Mouse (Mus musculus): ENCODE measurements around the gene Tesmin. TPM values are rescaled to one million over a fixed set of nuclear protein-coding genes. Genes with fewer than 3 reads are reported as not detected.

Tesmin gene
- polyA plus RNA-seq, 1 experiment from 2014 or later, result 0.37 TPM

GRCm38 (mm10) chr19:3376966-3377715, 11.5 kb upstream of the Tesmin start:
- no peaks in the 10 kb centered on the region for H3K27me3 ChIP-seq (ENCODE audit: control insufficient read depth, insufficient read depth, low read length)
- H3K27ac ChIP-seq (replicated peaks; ENCODE audit: low read depth, low read length), result no peak overlapping the region
- H3K4me1 ChIP-seq (ENCODE audit: control insufficient read depth, insufficient read depth, low read length), result no peaks in the 10 kb centered on the region
- no peak overlapping the region for H3K9ac ChIP-seq (replicated peaks; ENCODE audit: low read length)
- ATAC-seq (ENCODE audit: low FRiP score, low TSS enrichment) (no peak), DNase-seq (no peak)
- H3K4me3 ChIP-seq (replicated peaks; ENCODE audit: low read depth, low read length), result no peak overlapping the region
- 33% methylated on average over 4 of the region's 4 CpGs for WGBS
- H3K9me3 ChIP-seq (ENCODE audit: control insufficient read depth, low read length), result no peaks in the 10 kb centered on the region
- no peak overlapping the region for H3K4me2 ChIP-seq (ENCODE audit: low read length)
- peaks cover 3% of the 10 kb centered on the region; the same call in 1 of the 2 replicates for H3K36me3 ChIP-seq (ENCODE audit: control insufficient read depth, insufficient read depth, low read length)

DNA sequence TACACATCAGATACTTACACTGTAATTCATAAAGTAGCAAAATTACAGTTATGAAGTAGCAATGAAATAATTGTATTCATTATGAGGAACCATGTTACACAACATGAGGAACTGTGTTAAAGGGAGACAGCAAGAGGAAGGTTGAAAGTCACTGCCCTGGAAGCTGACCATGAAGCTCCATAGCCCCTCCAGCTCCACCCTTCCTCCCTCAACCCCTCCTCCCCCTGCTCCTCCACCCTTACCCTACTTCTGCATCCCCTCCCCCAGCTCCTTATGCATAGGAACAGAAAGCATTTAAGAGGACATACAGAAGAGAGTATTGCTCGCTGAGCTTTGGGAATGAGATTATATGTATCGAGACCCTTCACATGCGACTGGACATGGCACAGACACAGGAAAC, 10.0 kb upstream of the Tesmin start:
- H3K36me3 ChIP-seq (ENCODE audit: control insufficient read depth, insufficient read depth, low read length), result peaks cover 3% of the 10 kb centered on the region; the same call in 1 of the 2 replicates
- no peak overlapping the region for H3K4me3 ChIP-seq (replicated peaks; ENCODE audit: low read depth, low read length)
- DNase-seq (no peak), ATAC-seq (ENCODE audit: low FRiP score, low TSS enrichment) (no peak)
- H3K9me3 ChIP-seq (ENCODE audit: control insufficient read depth, low read length), result no peaks in the 10 kb centered on the region
- no peak overlapping the region for H3K9ac ChIP-seq (replicated peaks; ENCODE audit: low read length)
- 94% methylated on average over 3 of the region's 3 CpGs for WGBS
- no peaks in the 10 kb centered on the region for H3K27me3 ChIP-seq (ENCODE audit: control insufficient read depth, insufficient read depth, low read length)
- H3K4me1 ChIP-seq (ENCODE audit: control insufficient read depth, insufficient read depth, low read length), result no peaks in the 10 kb centered on the region
- no peak overlapping the region for H3K27ac ChIP-seq (replicated peaks; ENCODE audit: low read depth, low read length)
- H3K4me2 ChIP-seq (ENCODE audit: low read length), result no peak overlapping the region

DNA sequence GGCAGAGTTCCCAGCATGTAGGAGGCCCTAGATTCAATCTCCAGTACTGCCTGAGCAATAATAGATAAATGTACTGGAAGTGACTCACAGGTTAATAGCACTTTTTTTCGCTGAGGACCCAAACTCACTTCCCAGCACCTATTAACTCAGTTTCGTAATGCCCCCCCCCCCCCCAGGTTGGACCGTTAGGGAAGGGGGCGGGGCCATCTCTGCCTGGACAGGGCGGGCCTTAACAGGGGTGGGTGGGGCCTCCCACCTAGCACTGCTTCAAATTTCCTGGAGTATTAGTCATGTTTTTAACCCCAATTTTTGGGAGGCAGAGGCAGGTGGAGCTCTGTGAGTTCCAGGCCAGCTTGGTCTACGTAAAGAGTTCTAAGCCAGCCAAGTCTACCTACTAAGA, 596 bp upstream of the Tesmin start:
- WGBS, result 73% methylated on average over 6 of the region's 6 CpGs
- Histone ChIP-seq H3K9ac (replicated peaks; ENCODE audit: low read length) (no peak overlapping the region), H3K4me1 (ENCODE audit: control insufficient read depth, insufficient read depth, low read length) (0 out of 2 replicates have a peak, but pooled peaks cover 5% of the 10 kb centered on the region), H3K9me3 (ENCODE audit: control insufficient read depth, low read length) (no peaks in the 10 kb centered on the region), H3K27me3 (ENCODE audit: control insufficient read depth, insufficient read depth, low read length) (no peaks in the 10 kb centered on the region), H3K27ac (replicated peaks; ENCODE audit: low read depth, low read length) (no peak overlapping the region), H3K4me3 (replicated peaks; ENCODE audit: low read depth, low read length) (no peak overlapping the region), H3K4me2 (ENCODE audit: low read length) (no peak overlapping the region), H3K36me3 (ENCODE audit: control insufficient read depth, insufficient read depth, low read length) (no peaks in the 10 kb centered on the region)
- no peak for ATAC-seq (ENCODE audit: low FRiP score, low TSS enrichment)
- no peak for DNase-seq

GRCm38 (mm10) chr19:3389089-3389488, 432 bp downstream of the Tesmin start:
- whole genome bisulfite sequencing, result under 1% methylated on average over 39 of the region's 43 CpGs
- peak overlapping the region; percentile 50 for H3K9ac ChIP-seq (replicated peaks; ENCODE audit: low read length)
- no peaks in the 10 kb centered on the region for H3K27me3 ChIP-seq (ENCODE audit: control insufficient read depth, insufficient read depth, low read length)
- H3K4me2 ChIP-seq (ENCODE audit: low read length), result peak overlapping the region; percentile 87
- peak overlapping the region; percentile 43 for H3K4me3 ChIP-seq (replicated peaks; ENCODE audit: low read depth, low read length)
- 0 out of 2 replicates have a peak overlapping the region, but pooled peaks have one; percentile 37 for H3K27ac ChIP-seq (replicated peaks; ENCODE audit: low read depth, low read length)
- peak; percentile 88 for ATAC-seq (ENCODE audit: low FRiP score, low TSS enrichment)
- 0 out of 2 replicates have a peak, but pooled peaks cover 5% of the 10 kb centered on the region for H3K4me1 ChIP-seq (ENCODE audit: control insufficient read depth, insufficient read depth, low read length)
- H3K9me3 ChIP-seq (ENCODE audit: control insufficient read depth, low read length), result no peaks in the 10 kb centered on the region
- peak; percentile 91 for DNase-seq
- no peaks in the 10 kb centered on the region for H3K36me3 ChIP-seq (ENCODE audit: control insufficient read depth, insufficient read depth, low read length)

GRCm38 (mm10) chr19:3392384-3392783, 3.7 kb downstream of the Tesmin start:
- no peaks in the 10 kb centered on the region for H3K36me3 ChIP-seq (ENCODE audit: control insufficient read depth, insufficient read depth, low read length)
- 93% methylated on average over 1 of the region's 1 CpGs for WGBS
- no peak for ATAC-seq (ENCODE audit: low FRiP score, low TSS enrichment)
- H3K4me1 ChIP-seq (ENCODE audit: control insufficient read depth, insufficient read depth, low read length), result 0 out of 2 replicates have a peak, but pooled peaks cover 5% of the 10 kb centered on the region
- DNase-seq, result no peak
- H3K4me3 ChIP-seq (replicated peaks; ENCODE audit: low read depth, low read length), result no peak overlapping the region
- H3K27me3 ChIP-seq (ENCODE audit: control insufficient read depth, insufficient read depth, low read length), result no peaks in the 10 kb centered on the region
- no peak overlapping the region for H3K27ac ChIP-seq (replicated peaks; ENCODE audit: low read depth, low read length)
- no peaks in the 10 kb centered on the region for H3K9me3 ChIP-seq (ENCODE audit: control insufficient read depth, low read length)
- no peak overlapping the region for H3K9ac ChIP-seq (replicated peaks; ENCODE audit: low read length)
- no peak overlapping the region for H3K4me2 ChIP-seq (ENCODE audit: low read length)

GRCm38 (mm10) chr19:3394216-3394615, 5.6 kb downstream of the Tesmin start:
- no peak overlapping the region for H3K4me2 ChIP-seq (ENCODE audit: low read length)
- H3K36me3 ChIP-seq (ENCODE audit: control insufficient read depth, insufficient read depth, low read length), result no peaks in the 10 kb centered on the region
- H3K27me3 ChIP-seq (ENCODE audit: control insufficient read depth, insufficient read depth, low read length), result no peaks in the 10 kb centered on the region
- H3K4me1 ChIP-seq (ENCODE audit: control insufficient read depth, insufficient read depth, low read length), result 0 out of 2 replicates have a peak, but pooled peaks cover 2% of the 10 kb centered on the region
- no peak overlapping the region for H3K4me3 ChIP-seq (replicated peaks; ENCODE audit: low read depth, low read length)
- no peak for ATAC-seq (ENCODE audit: low FRiP score, low TSS enrichment)
- WGBS, result 77% methylated on average over 3 of the region's 3 CpGs
- H3K9me3 ChIP-seq (ENCODE audit: control insufficient read depth, low read length), result no peaks in the 10 kb centered on the region
- DNase-seq, result no peak
- H3K9ac ChIP-seq (replicated peaks; ENCODE audit: low read length), result no peak overlapping the region
- H3K27ac ChIP-seq (replicated peaks; ENCODE audit: low read depth, low read length), result no peak overlapping the region

- H3K4me2 ChIP-seq (ENCODE audit: low read length), result no peak overlapping the region
- no peak overlapping the region for H3K4me3 ChIP-seq (replicated peaks; ENCODE audit: low read depth, low read length)
- H3K4me1 ChIP-seq (ENCODE audit: control insufficient read depth, insufficient read depth, low read length), result no peaks in the 10 kb centered on the region
- 83% methylated on average over 4 of the region's 4 CpGs for whole genome bisulfite sequencing
- ATAC-seq (ENCODE audit: low FRiP score, low TSS enrichment) (no peak), DNase-seq (no peak)
- H3K9ac ChIP-seq (replicated peaks; ENCODE audit: low read length), result no peak overlapping the region
- H3K9me3 ChIP-seq (ENCODE audit: control insufficient read depth, low read length), result no peaks in the 10 kb centered on the region
- no peaks in the 10 kb centered on the region for H3K36me3 ChIP-seq (ENCODE audit: control insufficient read depth, insufficient read depth, low read length)
- H3K27me3 ChIP-seq (ENCODE audit: control insufficient read depth, insufficient read depth, low read length), result no peaks in the 10 kb centered on the region
- H3K27ac ChIP-seq (replicated peaks; ENCODE audit: low read depth, low read length), result no peak overlapping the region
These were observed 11.4 kb downstream of the Tesmin start for GRCm38 (mm10) chr19:3400057-3400456.

DNA sequence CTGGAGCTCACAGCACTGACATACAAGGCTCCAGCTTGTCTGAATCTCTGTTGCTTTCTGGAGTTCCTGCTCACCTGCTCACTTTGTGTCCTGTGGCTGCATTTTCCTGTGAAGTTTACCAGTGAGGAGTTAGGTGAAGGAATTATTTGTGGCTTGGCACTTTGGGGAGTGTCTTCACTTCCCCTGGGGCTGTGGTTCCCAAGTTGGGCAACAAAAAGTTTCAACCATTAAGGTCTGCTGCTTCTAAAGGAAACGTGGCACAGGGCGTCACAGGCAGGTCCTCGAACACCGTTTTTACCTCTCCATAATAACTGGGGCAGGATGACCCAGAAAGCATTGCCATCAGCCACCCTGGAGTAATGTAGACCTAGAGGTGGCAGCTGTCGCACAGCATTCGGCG, 12.8 kb downstream of the Tesmin start:
- Histone ChIP-seq H3K9ac (replicated peaks; ENCODE audit: low read length) (no peak overlapping the region), H3K4me3 (replicated peaks; ENCODE audit: low read depth, low read length) (no peak overlapping the region), H3K27ac (replicated peaks; ENCODE audit: low read depth, low read length) (no peak overlapping the region), H3K4me1 (ENCODE audit: control insufficient read depth, insufficient read depth, low read length) (no peaks in the 10 kb centered on the region), H3K9me3 (ENCODE audit: control insufficient read depth, low read length) (no peaks in the 10 kb centered on the region), H3K4me2 (ENCODE audit: low read length) (no peak overlapping the region), H3K27me3 (ENCODE audit: control insufficient read depth, insufficient read depth, low read length) (no peaks in the 10 kb centered on the region), H3K36me3 (ENCODE audit: control insufficient read depth, insufficient read depth, low read length) (no peaks in the 10 kb centered on the region)
- ATAC-seq (ENCODE audit: low FRiP score, low TSS enrichment) (no peak), DNase-seq (no peak)
- WGBS, result 89% methylated on average over 7 of the region's 7 CpGs

- Histone ChIP-seq H3K4me1 (ENCODE audit: control insufficient read depth, insufficient read depth, low read length) (no peaks in the 10 kb centered on the region), H3K4me2 (ENCODE audit: low read length) (no peak overlapping the region), H3K36me3 (ENCODE audit: control insufficient read depth, insufficient read depth, low read length) (no peaks in the 10 kb centered on the region), H3K4me3 (replicated peaks; ENCODE audit: low read depth, low read length) (no peak overlapping the region), H3K9ac (replicated peaks; ENCODE audit: low read length) (no peak overlapping the region), H3K9me3 (ENCODE audit: control insufficient read depth, low read length) (no peaks in the 10 kb centered on the region), H3K27ac (replicated peaks; ENCODE audit: low read depth, low read length) (no peak overlapping the region), H3K27me3 (ENCODE audit: control insufficient read depth, insufficient read depth, low read length) (no peaks in the 10 kb centered on the region)
- WGBS, result 46% methylated on average over 7 of the region's 7 CpGs
- DNase-seq (no peak), ATAC-seq (ENCODE audit: low FRiP score, low TSS enrichment) (no peak)
These were observed 13.3 kb downstream of the Tesmin start for GRCm38 (mm10) chr19:3401943-3402342.
